Mouse (Mus musculus) left cerebral cortex, postnatal 36 days (tissue): ENCODE data around the gene Serpina9. TPM values are rescaled to one million over a fixed set of nuclear protein-coding genes. Genes with fewer than 3 reads are reported as not detected.
A peak's percentile ranks its signal among the peaks of the same experiment; 100 is the strongest.

ENCODE experiments used
- DNase-seq, 2 experiments: peaks; one replicate each; pipeline ENCODE4 v3.0.0; 2021 to 2022; ENCODE audit warnings: low spot score in 2 of 2, mixed read lengths in 1 of 2
- intact Hi-C: fragments of 180-260 bp; cut with DNase I; formaldehyde crosslinking; loops from one replicate; pipeline ENCODE4 v1.15.1; 2025
- total RNA-seq, 2 experiments: library from RNA; stranded (reverse); gene quantifications; 2 replicates each; pipeline ENCODE4 v1.2.3; 2021

Serpina9 gene
- 1 to 10 TPM; 2.4 to 3.2 TPM for total RNA-seq

DNA sequence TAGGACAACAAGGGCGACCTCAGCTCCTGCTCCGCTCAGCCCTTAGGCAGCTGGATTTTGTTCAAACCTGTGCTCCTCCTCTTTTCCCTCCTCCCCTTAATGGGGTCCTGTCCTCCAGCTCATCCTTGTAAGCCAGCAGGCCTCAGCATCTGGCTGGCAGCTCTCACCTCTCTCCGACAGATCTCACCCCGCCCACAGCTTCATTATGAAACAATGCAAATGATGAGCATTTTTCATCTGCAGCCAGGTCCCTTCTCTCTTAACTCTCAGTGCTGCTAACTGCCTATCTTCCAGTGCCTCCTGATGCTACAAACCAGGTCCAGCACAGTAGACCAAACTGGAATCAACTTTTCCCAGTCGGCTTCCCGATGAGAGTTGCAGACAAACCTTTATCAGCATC lies at the start of gene Serpina9:
TSS of gene Serpina9 (minus strand) at position 136 of the 400 bp plus-strand sequence.
- DNase-seq = no peak

GRCm38 (mm10) chr12:104061862-104062261 lies 48.3 kb upstream of the Serpina9 start:
- intact Hi-C loops = no loop called here
- DNase-seq = no peak

More for the DNA sequence above, at the start of gene Serpina9:
- intact Hi-C loops = no loop called here

DNA sequence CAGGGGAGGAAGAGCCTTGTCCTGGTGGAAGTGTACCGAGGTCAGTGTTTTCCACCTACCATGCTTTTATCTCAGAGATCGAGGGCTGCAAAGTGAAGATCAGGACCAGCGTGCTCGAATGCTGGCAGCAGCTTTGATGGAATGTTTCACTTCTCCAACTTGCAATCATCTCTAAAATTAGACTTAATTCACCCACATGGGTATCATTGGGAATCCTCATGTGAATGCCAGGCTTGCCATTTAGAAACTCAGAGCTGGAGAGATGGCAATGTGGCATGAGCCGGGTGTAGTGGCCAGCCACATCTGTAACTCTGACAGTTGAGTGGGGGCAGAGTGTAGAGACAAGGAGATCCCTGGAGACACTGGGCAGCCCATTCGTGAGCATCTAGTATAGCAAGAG lies 46.6 kb upstream of the Serpina9 start:
- intact Hi-C loops = no loop called here
- DNase-seq = peak in 1 of 2 experiments; percentile 24

DNA sequence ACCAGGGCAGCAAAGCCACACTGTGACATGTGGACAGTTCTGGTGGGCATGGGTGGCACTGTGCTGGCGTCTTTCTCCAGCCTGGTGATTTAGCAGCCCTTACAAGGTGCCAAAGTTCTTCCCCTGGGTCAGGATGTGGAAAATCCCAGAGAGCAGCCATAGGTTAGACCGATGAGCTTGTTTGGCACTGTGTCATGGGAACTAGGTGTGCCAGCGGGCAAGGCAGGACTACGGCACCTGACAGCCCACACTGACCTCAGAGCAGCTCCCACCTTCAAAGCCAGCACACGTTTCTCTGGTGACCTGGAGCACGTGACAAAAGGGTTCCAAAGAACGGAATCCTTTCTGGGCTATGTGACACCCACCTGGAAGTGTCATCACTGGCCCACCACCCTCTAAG lies 44.0 kb upstream of the Serpina9 start:
- intact Hi-C loops = no loop called here
- DNase-seq = no peak

DNA sequence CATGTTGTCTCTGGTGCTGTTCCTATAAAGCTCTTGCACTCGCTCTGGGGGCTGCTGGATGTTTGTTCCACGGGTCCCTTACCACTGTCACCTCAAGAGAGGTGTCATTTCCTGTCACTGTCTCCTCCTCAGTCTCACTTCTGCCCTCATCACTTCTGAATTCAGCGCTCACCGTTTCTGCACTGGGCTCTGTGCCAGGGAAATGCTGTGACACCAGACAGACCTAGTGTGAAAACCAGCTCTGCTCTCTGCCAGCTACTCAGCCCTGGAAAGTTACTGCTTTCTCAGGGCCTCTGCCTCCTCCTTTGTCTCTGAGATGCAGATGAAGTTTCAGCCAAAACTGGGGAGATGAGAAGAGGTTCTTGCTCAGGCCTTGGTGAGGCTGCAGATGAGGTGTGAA lies 43.5 kb upstream of the Serpina9 start:
- peak; percentile 45 to 57 for DNase-seq
- intact Hi-C loops = no loop called here

- DNase-seq = no peak
- intact Hi-C loops = no loop called here
Measured at GRCm38 (mm10) chr12:104055755-104056154, 42.2 kb upstream of the Serpina9 start.

DNA sequence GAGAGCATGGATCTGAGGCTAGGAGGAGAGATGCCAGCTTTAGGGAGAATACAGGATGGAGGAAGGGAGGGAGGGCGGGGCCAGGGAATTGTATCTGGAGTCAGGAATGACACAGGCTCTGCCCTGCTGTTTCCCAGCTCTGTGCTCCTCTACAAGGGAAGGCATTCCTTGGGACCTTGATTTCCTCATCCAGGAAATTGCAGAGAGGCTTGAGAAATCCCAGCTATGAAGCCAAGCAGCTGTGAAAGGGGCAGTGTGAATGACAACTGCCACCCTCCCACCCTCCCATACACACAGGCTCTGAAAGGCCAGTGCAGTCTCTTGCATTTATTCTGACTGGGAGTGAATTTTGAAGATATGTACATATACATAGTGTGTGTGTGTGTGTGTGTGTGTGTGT lies 40.4 kb upstream of the Serpina9 start:
- intact Hi-C loops = no loop called here
- no peak for DNase-seq

GRCm38 (mm10) chr12:104045713-104046112 lies 32.2 kb upstream of the Serpina9 start:
- DNase-seq = no peak
- intact Hi-C loops = no loop called here

DNA sequence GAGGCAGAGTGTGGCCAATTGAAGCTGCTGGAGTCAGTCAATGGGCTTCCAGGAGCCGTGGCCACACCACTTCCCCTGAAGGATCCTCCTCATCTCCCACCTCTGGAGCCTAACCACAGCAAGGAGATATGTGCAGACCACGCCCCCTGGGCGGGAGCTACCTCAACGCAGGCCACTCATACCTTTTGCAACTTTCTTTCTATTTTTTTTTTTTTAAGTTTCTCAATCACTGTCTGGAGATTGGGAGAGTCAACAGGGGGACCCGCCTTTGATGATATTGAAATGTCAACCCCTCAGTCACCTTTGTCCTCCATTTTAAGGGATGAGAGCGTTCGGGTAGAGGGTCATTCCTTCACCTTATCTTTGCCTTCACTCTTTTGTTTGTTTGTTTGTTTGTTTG lies 30.8 kb upstream of the Serpina9 start, which contains the start of gene Serpina12:
TSS of gene Serpina12 (minus strand) at position 101 of the 400 bp plus-strand sequence.
- intact Hi-C loops = no loop called here
- DNase-seq = no peak

GRCm38 (mm10) chr12:104042753-104043152 lies 29.2 kb upstream of the Serpina9 start:
- intact Hi-C loops = no loop called here
- DNase-seq = no peak

DNA sequence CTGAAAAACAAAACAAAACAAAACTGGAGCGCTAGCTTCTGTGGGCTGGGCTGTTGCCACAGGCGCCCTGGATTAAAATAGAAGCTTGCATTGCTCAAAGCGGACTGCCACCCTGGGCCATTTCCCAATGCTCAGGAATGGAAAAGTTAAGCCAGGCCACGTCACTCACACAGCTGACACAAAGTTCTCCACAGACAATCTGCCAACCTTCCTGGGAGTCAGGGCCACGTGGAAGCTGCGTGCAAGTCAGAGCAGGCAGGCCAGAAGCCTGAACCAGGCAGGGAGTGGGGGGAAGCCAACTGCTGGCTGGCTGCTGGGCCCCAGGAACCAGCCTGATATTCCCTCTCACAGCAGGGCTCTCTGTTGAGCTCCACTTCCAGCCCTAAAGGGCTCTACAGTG lies 27.8 kb upstream of the Serpina9 start:
- intact Hi-C loops = no loop called here
- DNase-seq = no peak

DNA sequence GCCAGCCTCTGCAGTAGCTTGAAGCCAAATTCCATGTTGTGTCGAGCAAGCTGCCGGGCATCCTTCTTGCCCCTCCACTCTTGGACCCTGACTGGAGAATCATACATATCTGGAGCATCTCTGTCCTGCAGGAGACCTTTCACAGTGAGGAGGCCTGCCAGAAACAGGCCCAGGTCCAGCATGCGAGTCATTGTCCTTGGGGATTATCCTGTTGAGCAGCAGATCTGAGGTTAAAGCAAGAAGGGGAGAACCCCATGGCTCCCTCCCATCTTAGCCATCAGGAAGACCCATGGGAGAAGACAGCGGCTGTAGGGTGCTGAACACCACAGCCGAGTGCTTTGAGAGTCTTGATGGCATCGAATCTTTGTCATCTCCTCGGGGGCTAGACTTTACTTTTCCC lies 24.6 kb upstream of the Serpina9 start:
- intact Hi-C loops = no loop called here
- DNase-seq = no peak

GRCm38 (mm10) chr12:104033752-104034151 lies 20.2 kb upstream of the Serpina9 start:
- intact Hi-C loops = no loop called here
- no peak for DNase-seq

DNA sequence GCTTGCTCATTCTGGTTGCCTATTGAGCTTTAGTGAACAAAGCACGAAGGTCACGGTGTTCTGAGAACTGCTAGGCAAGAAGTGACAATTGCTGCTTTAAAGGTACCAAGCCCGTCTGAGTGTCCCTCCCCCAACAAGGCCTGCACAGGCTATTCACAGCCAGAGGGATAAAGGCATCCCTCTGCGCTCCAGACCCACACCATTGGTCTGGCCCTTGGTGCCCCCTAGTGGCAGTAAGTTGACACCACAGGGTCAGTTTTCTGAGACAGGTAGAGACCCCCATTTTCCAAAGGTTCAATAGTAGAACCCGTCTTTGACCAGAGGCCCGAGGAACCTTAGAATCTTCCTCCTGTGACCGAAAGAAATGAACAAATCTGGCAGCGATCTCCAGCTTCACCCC lies 16.4 kb upstream of the Serpina9 start:
- DNase-seq = no peak
- intact Hi-C loops = no loop called here

- intact Hi-C loops = no loop called here
- no peak for DNase-seq
Measured at GRCm38 (mm10) chr12:104015280-104015679, 1.7 kb upstream of the Serpina9 start.

- no peak for DNase-seq
- intact Hi-C loops = no loop called here
Measured at GRCm38 (mm10) chr12:104004689-104005088, 8.9 kb downstream of the Serpina9 start.

- intact Hi-C loops = no loop called here
Measured at GRCm38 (mm10) chr12:104003238-104003612, 10.3 kb downstream of the Serpina9 start.

DNA sequence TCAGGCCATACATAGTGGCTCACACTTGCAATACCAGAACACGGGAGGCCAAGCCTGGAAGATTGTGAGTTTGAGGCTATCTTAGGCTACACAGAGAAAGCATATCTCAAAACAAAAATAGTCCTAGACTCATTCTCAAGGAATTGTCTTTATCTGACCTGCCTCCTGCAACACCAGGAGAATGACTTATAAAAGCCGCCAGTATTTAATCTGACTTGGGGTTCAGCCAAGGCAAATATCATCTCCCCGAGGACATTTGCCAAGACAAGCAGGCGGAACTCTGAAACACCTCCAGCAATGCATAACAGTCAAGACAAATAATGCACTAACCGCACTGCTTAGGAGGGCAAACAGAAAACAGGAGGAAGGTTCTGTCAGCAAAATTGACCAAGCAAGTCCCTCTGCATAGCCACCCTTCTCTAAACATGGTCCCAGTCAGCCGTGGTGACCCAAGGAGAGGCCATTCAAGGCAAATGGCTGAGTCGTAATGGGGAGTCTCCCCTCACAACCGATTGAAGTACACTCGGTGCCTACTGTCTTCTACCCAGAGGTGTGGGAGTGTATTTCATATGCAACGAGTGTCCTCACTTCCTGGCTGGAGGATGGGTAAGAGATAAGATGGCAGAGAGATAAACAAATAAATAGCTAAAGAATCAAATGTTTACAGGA lies 10.9 kb downstream of the Serpina9 start:
- no peak for DNase-seq
- intact Hi-C loops = no loop called here

More at GRCm38 (mm10) chr12:104003238-104003612, 10.3 kb downstream of the Serpina9 start:
- DNase-seq = no peak

GRCm38 (mm10) chr12:104000594-104000993 lies 13.0 kb downstream of the Serpina9 start:
- intact Hi-C loops = no loop called here

GRCm38 (mm10) chr12:103999611-104000010 lies 13.9 kb downstream of the Serpina9 start:
- no peak for DNase-seq
- intact Hi-C loops = no loop called here

More at GRCm38 (mm10) chr12:104000594-104000993, 13.0 kb downstream of the Serpina9 start:
- no peak for DNase-seq

GRCm38 (mm10) chr12:103996513-103996912 lies 17.0 kb downstream of the Serpina9 start:
- DNase-seq = no peak
- intact Hi-C loops = no loop called here
